Mouse (Mus musculus): ENCODE measurements around the gene Zmat1.
"Not testable (repeated sequence)": the region's sequence is repeated elsewhere in the genome, so short reads cannot be mapped to it uniquely, and the experiment has no call there.

Zmat1 gene

GRCm38 (mm10) chrX:135008720-135009470 lies at the start of gene Zmat1:
Zmat1 (minus strand) TSS chrX:135009209.
- peak; percentile 77 to 86 for DNase-seq

GRCm38 (mm10) chrX:135053939-135054338 lies 44.9 kb upstream of the Zmat1 start:
- DNase-seq: not testable (repeated sequence)

GRCm38 (mm10) chrX:135035962-135036375 lies 27.0 kb upstream of the Zmat1 start:
- peak; percentile 62 to 63 for DNase-seq

GRCm38 (mm10) chrX:135025135-135025534 lies 16.1 kb upstream of the Zmat1 start:
- DNase-seq: no peak

- no peak for DNase-seq
These were observed 2.4 kb upstream of the Zmat1 start for GRCm38 (mm10) chrX:135011381-135011780.

GRCm38 (mm10) chrX:135009471-135009815 lies 434 bp upstream of the Zmat1 start:
- DNase-seq: no peak

- no peak for DNase-seq
These were observed 988 bp downstream of the Zmat1 start for GRCm38 (mm10) chrX:135008021-135008420.

GRCm38 (mm10) chrX:134964546-134964945 lies 44.5 kb downstream of the Zmat1 start, which contains the start of gene Nxf2:
Nxf2 (minus strand) TSS chrX:134964754.
- DNase-seq: no peak

GRCm38 (mm10) chrX:134963305-134964094 lies 45.5 kb downstream of the Zmat1 start:
- peak; percentile 38 to 59 for DNase-seq

- DNase-seq: peak; percentile 33 to 46
These were observed 78.6 kb downstream of the Zmat1 start for GRCm38 (mm10) chrX:134930361-134930760.

- DNase-seq: no peak
These were observed 79.1 kb downstream of the Zmat1 start for GRCm38 (mm10) chrX:134929927-134930326.

GRCm38 (mm10) chrX:134925058-134925457 lies 84.0 kb downstream of the Zmat1 start:
- peak; percentile 10 to 48 for DNase-seq

- no peak for DNase-seq
These were observed 85.2 kb downstream of the Zmat1 start for GRCm38 (mm10) chrX:134923675-134924424.
